Mouse (Mus musculus): Measurements from ENCODE around the gene Gbx2.

DNA sequence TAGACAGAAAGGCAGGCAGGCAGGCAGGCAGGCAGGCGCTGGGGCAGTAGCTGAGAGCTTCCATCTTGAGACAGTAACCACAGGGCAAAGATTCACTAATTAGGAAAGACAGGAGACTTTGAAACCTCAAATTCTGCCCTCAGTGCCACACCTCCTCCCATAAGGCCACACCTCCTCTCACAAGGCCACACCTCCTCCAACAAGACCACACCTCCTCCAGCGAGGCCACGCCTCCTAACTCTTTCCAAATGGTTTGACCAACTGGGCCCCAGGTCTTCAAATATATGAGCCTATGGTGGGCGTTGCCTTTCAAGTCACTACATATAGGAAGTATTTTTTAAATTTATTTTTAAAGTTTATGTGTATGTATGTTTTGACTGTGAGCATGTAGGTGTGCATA lies 29.6 kb downstream of the Gbx2 start:
- no peak for TF ChIP-seq CTCF (IDR thresholded peaks at IDR 0.05; ENCODE audit: low read depth, low read length)
- no peak for TF ChIP-seq EP300 (IDR thresholded peaks at IDR 0.05; ENCODE audit: insufficient read depth, low read depth, low read length)
